Mouse (Mus musculus) colon, adult 2 months (tissue): ENCODE results near the gene Rhot1. TPM values are rescaled to one million over a fixed set of nuclear protein-coding genes. Genes with fewer than 3 reads are reported as not detected.

Experiments
- polyA plus RNA-seq: library from polyadenylated mRNA; depleted of rRNA; stranded (reverse); fragments of >200 nt; gene quantifications from 2 replicates; pipeline ENCODE4 v1.2.3, GENCODE M21; 2012; rRNA removed

The Rhot1 gene
- 4.0 and 5.0 TPM in 2 replicates for polyA plus RNA-seq

DNA sequence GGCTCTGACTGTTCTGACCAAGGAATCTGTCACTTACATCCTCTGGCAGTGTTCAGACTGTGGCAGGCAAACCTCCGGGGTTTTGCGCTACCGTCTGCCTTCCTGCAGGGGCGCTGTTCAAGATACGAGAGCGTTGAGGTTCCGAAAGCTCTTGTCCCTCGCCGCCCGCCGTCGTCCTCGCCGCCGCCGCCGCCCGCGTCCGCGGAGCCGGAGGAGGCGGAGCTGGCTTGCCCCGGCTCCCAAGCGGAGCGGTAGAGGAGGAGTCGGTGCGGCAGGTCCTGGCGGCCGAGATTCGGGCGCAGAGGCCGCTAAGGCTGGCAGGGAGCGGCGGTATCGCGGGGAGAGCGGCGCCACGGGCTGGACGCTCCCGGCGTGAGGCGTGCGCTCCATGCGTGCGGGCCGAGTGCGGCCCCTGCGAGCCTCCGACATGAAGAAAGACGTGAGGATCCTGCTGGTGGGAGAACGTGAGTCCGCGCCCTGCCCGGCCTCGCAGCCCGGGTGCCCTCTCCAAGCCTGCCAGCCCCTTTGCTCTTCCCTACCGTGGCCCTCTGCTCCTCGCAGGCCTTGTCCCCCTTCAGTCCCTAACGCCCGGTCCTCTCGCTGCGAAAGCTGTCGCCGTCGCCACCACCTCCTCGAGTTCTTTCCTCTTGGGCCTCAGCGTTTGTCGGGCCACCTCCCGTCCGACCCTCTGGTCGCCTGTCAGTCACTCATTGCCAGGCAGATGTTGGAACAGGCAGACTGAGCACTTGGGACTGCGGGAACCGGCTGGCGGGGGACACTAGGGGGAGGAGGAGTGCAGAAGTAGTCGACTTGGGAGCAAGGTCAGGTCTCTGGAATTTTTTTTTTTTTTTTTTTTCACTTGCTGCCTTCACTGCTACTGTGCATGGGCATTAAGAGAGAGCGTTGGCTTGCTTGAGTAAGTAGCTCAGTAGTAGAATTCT is at the start of gene Rhot1:
TSS of gene Rhot1 (plus strand) at position 160 of the 941 bp plus-strand sequence.

DNA sequence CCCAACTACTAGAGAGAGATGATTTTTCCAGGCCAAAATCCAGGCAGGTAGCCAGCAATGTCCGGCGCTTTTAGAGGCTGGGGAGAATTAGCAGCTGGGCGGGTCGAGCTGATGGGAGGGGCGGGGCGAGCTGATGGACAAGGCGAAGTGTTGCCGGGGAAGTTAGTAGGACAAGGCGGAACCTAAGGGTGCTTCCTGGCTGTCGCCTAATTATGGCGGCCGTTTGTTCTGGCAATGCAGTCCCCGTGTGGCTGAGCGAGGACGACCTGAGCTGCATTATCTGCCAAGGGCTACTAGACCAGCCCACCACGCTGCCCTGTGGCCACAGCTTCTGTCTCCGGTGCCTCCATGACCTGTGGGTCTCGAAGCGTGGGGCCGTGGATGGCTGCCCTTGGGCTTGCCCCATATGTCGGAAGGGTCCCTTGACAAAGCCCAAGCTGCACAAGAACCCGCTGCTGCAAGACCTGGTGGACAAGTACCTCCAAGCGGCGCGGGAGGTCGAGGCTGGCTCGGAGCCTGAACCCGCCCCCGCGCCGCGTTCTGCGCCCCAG is 25.0 kb upstream of the Rhot1 start, which contains the start of gene Rnf135:
TSS of gene Rnf135 (plus strand) at position 147 of the 551 bp plus-strand sequence.

DNA sequence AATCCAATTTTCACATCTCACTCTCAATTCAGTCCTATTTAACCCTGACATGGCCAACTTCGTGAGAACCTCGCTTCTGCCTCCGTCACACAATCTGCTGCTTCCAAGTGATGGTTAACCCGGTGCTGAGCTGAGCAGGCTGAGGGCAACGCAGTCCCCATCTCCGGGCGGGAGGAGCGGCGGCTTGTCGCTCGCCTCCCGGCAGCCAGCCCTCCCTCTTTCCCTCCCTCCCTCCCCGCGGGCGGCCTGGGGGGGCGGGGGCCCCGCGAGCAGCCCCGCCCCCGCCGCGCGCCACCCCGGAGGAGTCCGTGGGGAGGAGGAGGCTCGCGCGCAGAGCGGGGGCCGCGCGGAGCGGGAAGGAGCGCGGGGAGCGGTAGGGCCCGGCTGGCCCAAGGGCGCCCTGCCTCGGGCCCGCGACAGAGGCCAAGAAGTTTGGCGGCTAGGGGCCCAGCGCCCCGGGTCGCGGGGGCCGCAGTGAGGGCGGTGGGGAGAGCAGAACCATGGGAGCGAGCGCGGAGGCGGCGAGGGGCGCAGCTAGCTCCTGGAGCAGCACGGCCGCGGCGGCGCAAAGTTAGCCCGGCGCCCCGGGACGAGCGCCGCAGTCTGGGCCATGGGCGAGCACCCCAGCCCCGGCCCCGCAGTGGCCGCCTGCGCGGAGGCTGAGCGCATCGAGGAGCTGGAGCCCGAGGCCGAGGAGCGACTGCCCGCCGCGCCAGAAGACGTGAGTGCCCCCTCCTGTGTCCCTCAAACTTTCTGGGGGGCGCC is 91.9 kb downstream of the Rhot1 start, which contains the start of gene Rhbdl3:
TSS of gene Rhbdl3 (plus strand) at position 362 of the 765 bp plus-strand sequence.

Other genes starting within 250 kb of the Rhot1 start
- gene Utp6, start 246.6 kb upstream of the Rhot1 start, polyA plus RNA-seq: 2.4 and 2.7 TPM in 2 replicates
- gene Suz12, start 215.9 kb upstream of the Rhot1 start, polyA plus RNA-seq: 2.2 and 2.7 TPM in 2 replicates
- 5.2 and 5.8 TPM in 2 replicates for gene Crlf3, start 128.0 kb upstream of the Rhot1 start, polyA plus RNA-seq
- 0.35 and 0.36 TPM in 2 replicates for gene Atad5, start 119.6 kb upstream of the Rhot1 start, polyA plus RNA-seq
- 2.5 and 3.3 TPM in 2 replicates for gene Tefm, start 66.8 kb upstream of the Rhot1 start, polyA plus RNA-seq
- gene Adap2, start 54.9 kb upstream of the Rhot1 start, polyA plus RNA-seq: 6.4 and 8.2 TPM in 2 replicates
- 6.6 and 7.1 TPM in 2 replicates for gene Rnf135, start 25.2 kb upstream of the Rhot1 start, polyA plus RNA-seq
- 5.1 and 5.9 TPM in 2 replicates for gene Rhbdl3, start 91.9 kb downstream of the Rhot1 start, polyA plus RNA-seq
- 2.2 and 3.4 TPM in 2 replicates for gene 5730455P16Rik, start 169.0 kb downstream of the Rhot1 start, polyA plus RNA-seq
- gene Zfp207, start 174.3 kb downstream of the Rhot1 start, polyA plus RNA-seq: 58.5 and 58.9 TPM in 2 replicates
- 26.5 and 29.8 TPM in 2 replicates for gene Psmd11, start 219.6 kb downstream of the Rhot1 start, polyA plus RNA-seq